Mouse (Mus musculus) heart, postnatal 0 days (tissue): ENCODE data around the gene Coq9.

ENCODE experiments used
- CTCF ChIP-seq: IDR thresholded peaks from 2 replicates; pipeline ENCODE4 v1.5.1; 2016; ENCODE audit warnings: antibody characterized with exemption, control low read depth, low read depth
- EP300 ChIP-seq: IDR thresholded peaks from 2 replicates; pipeline ENCODE4 v1.6.1; 2016; ENCODE audit warnings: antibody characterized with exemption, low read depth

DNA sequence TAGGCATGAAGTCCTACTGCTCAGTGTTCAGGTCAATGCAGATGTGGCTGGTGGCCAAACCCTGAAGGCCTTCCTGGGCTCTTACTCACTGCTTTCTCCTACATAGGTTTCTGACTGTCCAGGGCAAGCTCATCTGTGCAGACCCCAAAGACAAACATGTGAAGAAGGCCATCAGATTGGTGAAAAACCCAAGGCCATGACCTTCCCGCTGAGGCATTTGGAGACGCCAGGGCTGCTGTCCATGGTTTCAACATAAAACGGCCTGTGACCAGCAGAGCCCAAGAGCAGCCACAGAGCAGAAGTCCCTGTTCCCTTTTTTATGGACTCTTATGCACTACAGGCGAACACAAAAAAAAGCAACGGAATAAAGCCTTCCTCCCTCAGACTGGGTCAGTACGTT lies 26.5 kb upstream of the Coq9 start:
- TF ChIP-seq EP300: no peak
- no peak for TF ChIP-seq CTCF
